Mouse (Mus musculus): ENCODE measurements around the gene Foxn2.

DNA sequence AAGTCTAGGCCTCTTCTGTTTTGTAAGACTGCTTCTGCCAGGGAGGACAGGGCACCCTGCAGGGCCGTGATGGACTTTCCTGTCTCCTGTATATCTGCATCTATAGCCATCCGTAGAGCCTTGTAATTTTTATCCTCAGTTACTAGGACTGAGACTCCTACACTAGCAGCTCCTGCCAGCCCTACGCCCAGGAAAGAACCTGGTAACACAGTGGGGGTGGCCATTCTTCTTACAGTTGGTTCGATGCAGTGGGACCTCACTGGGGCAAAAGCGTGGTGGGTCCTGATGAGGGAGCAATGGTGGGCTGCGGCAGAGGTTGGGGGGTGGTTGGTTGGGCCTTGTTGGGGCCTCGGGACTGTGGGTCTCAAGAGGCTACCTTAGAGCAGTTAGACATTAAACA is 36.7 kb downstream of the Foxn2 start:
- TF ChIP-seq GATA1 (IDR thresholded peaks at IDR 0.05; ENCODE audit: low read length) (no peak), TAL1 (IDR thresholded peaks at IDR 0.05; ENCODE audit: low read length) (no peak)
